Mouse (Mus musculus): ENCODE results near the gene Flrt3. TPM values are rescaled to one million over a fixed set of nuclear protein-coding genes. Genes with fewer than 3 reads are reported as not detected.

Gene Flrt3
- 0.04 TPM in 1 of 2 replicates, not detected in the other for polyA plus RNA-seq (2012)

GRCm38 (mm10) chr2:140670963-140671702 is at the start of gene Flrt3:
TSS of gene Flrt3 (minus strand) at chr2:140671469.

All from megakaryocyte-erythroid progenitor cell, adult 5 weeks (primary cell).